Mouse (Mus musculus): Measurements from ENCODE around the gene Fbxo36.

The Fbxo36 gene

GRCm38 (mm10) chr1:84859597-84859996, 20.0 kb downstream of the Fbxo36 start:
- in situ Hi-C loops (cut with MboI, MseI), result no loop called here

- in situ Hi-C loops (cut with MboI, MseI), result no loop called here
Measured at GRCm38 (mm10) chr1:84860360-84861254, 21.0 kb downstream of the Fbxo36 start.

- in situ Hi-C loops (cut with MboI, MseI), result no loop called here
Measured at GRCm38 (mm10) chr1:84861255-84861630, 21.6 kb downstream of the Fbxo36 start.

- in situ Hi-C loops (cut with MboI, MseI), result no loop called here
Measured at GRCm38 (mm10) chr1:84864645-84865044, 25.0 kb downstream of the Fbxo36 start.

GRCm38 (mm10) chr1:84866231-84866630, 26.6 kb downstream of the Fbxo36 start:
- in situ Hi-C loops (cut with MboI, MseI), result no loop called here

GRCm38 (mm10) chr1:84866706-84867230, 27.1 kb downstream of the Fbxo36 start:
- in situ Hi-C loops (cut with MboI, MseI), result no loop called here

GRCm38 (mm10) chr1:84868311-84868710, 28.7 kb downstream of the Fbxo36 start:
- in situ Hi-C loops (cut with MboI, MseI), result no loop called here

GRCm38 (mm10) chr1:84868841-84869240, 29.2 kb downstream of the Fbxo36 start:
- in situ Hi-C loops (cut with MboI, MseI), result no loop called here

GRCm38 (mm10) chr1:84869498-84869897, 29.9 kb downstream of the Fbxo36 start:
- in situ Hi-C loops (cut with MboI, MseI), result no loop called here

GRCm38 (mm10) chr1:84871131-84871530, 31.5 kb downstream of the Fbxo36 start:
- in situ Hi-C loops (cut with MboI, MseI), result no loop called here

GRCm38 (mm10) chr1:84872105-84872504, 32.5 kb downstream of the Fbxo36 start:
- in situ Hi-C loops (cut with MboI, MseI), result no loop called here

GRCm38 (mm10) chr1:84872939-84873338, 33.3 kb downstream of the Fbxo36 start:
- in situ Hi-C loops (cut with MboI, MseI), result no loop called here

GRCm38 (mm10) chr1:84877590-84877989, 37.9 kb downstream of the Fbxo36 start:
- in situ Hi-C loops (cut with MboI, MseI), result no loop called here

- in situ Hi-C loops (cut with MboI, MseI), result no loop called here
Measured at GRCm38 (mm10) chr1:84879571-84880120, 40.0 kb downstream of the Fbxo36 start.

- in situ Hi-C loops (cut with MboI, MseI), result no loop called here
Measured at GRCm38 (mm10) chr1:84881248-84882065, 41.8 kb downstream of the Fbxo36 start.

- in situ Hi-C loops (cut with MboI, MseI), result no loop called here
Measured at GRCm38 (mm10) chr1:84882066-84882532, 42.5 kb downstream of the Fbxo36 start.

GRCm38 (mm10) chr1:84882937-84883336, 43.3 kb downstream of the Fbxo36 start:
- in situ Hi-C loops (cut with MboI, MseI), result no loop called here

GRCm38 (mm10) chr1:84883889-84884288, 44.2 kb downstream of the Fbxo36 start:
- in situ Hi-C loops (cut with MboI, MseI), result no loop called here

- in situ Hi-C loops (cut with MboI, MseI), result loop anchor here (5.0 kb wide), 1 partner anchor 153 kb away; no protein-coding TSS in a partner anchor
Measured at GRCm38 (mm10) chr1:84885174-84885573, 45.5 kb downstream of the Fbxo36 start.

GRCm38 (mm10) chr1:84885921-84886320, 46.3 kb downstream of the Fbxo36 start:
- in situ Hi-C loops (cut with MboI, MseI), result loop anchor here (5.0 kb wide), 1 partner anchor 154 kb away; no protein-coding TSS in a partner anchor

- in situ Hi-C loops (cut with MboI, MseI), result loop anchor here (5.0 kb wide), 1 partner anchor 157 kb away; no protein-coding TSS in a partner anchor
Measured at GRCm38 (mm10) chr1:84889330-84890004, 49.8 kb downstream of the Fbxo36 start.

Data from T-helper 2 cell (primary cell).